Mouse (Mus musculus) cerebellum, adult 11-12 months (tissue): ENCODE data around the gene Grin1.
"Not testable (repeated sequence)": the region's sequence is repeated elsewhere in the genome, so short reads cannot be mapped to it uniquely, and the experiment has no call there.

Experiments
- DNase-seq: peaks from one replicate; pipeline ENCODE4 v3.0.0; 2022

Gene Grin1

DNA sequence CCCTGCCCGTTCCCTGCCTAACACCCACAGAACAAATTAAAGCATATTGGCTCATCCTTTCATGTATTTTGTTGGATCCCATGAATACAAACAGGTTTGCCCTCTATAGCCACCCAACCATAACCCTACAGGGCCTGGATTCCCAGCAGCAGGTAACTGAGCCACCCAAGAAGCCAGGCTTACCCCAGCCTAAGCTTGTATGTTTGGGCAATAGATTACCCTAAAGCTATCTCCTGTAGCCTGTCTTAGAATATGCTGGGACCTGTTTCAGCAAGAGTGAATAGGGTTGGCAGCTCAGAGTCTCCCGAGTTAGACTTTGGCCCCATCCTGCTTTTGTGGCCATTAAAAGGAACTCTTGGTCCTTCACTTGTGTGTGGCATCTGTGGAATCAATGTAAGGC lies 33.4 kb downstream of the Grin1 start:
- DNase-seq: no peak

DNA sequence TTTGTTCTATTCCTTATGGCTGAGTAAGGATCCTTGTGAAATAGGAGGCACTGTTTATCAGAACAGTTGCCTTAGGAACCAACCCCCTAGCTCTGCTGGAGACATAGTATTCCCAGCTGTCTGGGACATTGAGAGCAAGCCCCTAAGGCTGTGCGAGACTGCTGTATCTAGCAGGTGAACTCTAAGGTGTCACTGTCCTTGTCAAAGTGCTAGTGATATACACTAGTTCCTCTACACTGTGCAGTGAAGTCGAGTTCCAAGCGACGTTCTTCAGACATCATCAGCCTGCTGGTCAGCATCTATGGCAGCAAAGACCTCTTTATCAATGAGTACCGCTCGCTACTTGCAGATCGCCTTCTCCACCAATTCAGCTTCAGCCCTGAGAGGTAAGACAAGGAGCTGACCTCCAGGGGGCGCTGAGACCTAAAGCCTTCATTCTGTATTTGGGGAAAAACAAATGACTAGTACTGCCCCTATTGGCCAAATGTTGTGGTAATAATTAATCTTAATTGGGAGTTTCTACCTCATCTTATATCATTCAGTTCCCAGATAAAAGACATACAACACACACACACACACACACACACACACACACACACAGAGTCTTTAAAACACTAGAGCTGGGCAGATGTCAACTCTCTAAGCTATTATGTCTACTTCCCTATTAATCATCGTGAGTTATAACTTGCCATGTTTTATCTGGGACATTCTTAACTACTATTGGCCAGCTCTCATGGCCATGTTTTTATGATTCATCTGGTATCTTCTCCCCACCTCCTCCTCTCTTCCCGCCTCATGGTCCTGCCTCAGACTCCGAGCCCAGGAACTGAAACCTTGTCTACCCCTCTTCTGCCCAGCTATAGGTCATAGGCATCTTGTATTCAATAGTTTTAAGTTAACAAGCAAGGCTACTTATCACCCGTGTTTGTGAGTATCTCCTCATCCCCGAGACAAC lies 39.8 kb downstream of the Grin1 start:
- DNase-seq: peak; percentile 82

DNA sequence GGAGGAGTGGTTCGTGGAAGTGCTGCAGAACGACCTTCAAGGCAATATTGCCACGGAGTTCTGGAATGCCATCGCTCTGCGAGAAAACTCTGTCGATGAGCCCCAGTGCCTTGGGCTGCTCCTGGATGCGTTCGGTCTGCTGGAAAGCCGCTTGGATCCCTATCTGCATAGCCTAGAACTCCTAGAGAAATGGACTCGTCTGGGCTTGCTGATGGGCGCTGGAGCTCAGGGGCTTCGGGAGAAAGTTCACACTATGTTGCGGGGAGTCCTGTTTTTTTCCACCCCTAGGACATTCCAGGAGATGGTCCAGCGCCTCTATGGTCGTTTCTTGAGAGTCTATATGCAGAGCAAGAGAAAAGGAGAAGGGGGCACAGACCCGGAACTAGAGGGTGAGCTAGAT lies 46.0 kb downstream of the Grin1 start:
- DNase-seq: peak; percentile 41

DNA sequence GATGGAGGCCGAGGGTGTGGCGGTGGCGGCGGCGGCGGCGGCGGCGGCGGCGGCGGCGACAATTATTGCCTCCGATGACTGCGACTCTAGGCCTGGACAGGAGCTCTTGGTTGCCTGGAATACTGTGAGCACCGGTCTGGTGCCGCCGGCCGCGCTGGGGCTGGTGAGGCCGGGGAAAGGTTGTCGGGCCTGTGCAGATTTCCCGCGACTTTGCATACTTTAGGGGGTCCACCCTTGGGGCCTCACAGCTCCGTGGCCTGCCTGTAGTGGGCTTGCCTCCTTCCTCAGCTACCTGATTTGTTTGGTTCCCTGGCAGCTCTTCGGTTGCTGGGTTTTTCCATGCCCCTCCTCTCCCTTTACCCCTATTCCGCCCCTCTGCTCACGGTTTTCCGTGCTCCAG lies 46.5 kb downstream of the Grin1 start:
- no peak for DNase-seq

DNA sequence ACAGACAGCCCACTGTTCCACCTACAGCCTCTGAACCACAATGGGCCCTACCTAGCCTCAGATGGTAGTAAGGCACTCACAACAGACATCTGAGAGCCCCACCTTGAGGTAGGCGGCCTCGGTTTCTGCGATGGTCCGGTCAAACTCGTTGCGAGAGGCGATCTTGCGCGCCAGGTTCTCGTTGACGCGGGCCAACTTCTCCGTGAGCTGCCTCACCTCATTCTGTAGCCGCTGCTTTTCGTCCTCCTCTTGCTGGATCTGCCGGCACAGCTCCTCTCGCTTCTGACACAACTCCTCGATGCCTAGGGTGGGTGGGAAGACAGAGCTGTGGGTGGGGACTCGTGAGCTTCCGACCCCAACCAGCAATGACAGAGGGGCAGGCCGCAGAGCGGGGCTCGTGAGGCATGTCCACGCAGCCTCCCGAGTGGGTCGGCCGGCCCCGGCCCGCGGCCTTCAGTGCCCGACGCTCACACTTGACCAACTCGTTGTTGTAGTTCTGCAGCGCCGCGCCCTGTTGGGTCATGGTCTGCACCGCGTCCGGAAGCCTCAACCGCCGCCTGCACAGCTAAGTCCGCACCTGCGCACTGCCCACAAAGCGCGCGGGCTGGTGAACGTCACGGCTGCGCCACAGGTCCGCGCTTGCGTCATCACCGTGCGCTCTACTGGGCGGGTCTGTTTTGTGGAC lies 47.0 kb downstream of the Grin1 start, which contains the start of the genes Ssna1 and Anapc2:
Ssna1 (minus strand) TSS at position 612 of the 685 bp plus-strand sequence.
Anapc2 (plus strand) TSS at position 652 of the 685 bp plus-strand sequence.
- peak; percentile 96 for DNase-seq

DNA sequence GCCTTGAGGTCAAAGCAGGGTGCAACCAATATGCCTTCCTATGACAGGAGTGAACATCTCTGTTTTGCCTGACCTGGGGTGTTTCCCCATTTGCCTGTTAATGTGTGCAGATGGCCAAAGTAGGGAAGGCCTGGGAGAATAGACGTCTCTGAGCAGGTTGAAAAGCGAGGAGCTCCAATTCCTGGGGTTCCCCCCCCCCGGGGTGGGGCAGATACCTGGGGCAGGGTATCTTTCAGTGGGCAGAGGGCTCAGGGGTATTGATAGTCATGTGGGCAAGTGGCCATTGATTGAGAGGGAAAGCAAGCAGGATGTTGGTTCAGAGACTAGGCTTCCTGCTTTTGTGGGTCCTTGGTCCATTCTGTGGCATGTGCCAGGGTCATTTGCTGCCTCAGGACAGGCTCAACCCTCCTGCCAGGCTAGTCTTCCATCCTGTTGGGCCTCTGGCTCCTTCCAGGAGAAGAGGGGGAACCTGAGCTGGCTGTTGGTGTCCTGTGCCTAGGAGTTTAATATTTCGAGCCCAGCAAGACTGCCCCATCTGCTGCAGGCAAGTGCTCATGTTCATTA lies 51.2 kb downstream of the Grin1 start:
- DNase-seq: peak; percentile 65

DNA sequence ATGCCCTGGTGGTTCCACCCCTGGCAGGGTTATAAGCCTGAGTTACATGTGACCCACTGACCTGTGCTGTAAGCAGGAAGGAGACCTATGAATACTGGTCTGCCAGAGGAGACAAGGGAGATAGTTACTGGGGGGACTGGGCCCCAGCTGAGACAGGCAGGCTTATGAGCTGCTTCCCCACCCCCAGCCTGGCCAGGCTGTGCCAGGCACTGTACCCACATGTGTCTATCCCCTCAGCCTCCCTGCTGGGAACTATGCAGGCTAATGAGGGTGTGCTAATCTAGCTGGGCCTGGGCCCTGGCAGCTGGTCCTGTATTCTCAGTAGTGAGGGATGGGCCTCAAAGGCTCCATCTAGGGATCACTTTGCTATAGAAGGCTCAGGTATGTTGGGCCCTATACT lies 51.7 kb downstream of the Grin1 start:
- peak; percentile 78 for DNase-seq

DNA sequence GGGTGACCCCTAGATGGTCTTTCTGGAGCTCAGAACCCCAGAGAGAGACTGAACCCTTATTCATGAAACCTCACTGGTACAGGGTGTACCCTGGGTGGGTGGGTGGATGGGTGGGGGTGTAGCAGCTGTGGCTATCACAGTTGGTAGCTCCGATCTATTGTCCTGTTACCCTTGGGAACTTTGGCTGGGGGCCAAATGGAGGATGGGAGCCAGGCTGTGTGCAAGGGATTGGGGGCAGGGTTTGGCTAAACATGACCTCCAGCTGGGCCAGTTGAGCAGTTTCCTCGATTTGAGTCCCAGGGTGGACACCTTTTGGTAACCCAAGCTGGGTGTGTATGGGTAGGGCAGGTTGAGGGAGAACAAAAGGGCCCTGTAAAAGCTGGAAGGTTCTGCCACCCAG lies 52.3 kb downstream of the Grin1 start:
- DNase-seq: peak; percentile 88

DNA sequence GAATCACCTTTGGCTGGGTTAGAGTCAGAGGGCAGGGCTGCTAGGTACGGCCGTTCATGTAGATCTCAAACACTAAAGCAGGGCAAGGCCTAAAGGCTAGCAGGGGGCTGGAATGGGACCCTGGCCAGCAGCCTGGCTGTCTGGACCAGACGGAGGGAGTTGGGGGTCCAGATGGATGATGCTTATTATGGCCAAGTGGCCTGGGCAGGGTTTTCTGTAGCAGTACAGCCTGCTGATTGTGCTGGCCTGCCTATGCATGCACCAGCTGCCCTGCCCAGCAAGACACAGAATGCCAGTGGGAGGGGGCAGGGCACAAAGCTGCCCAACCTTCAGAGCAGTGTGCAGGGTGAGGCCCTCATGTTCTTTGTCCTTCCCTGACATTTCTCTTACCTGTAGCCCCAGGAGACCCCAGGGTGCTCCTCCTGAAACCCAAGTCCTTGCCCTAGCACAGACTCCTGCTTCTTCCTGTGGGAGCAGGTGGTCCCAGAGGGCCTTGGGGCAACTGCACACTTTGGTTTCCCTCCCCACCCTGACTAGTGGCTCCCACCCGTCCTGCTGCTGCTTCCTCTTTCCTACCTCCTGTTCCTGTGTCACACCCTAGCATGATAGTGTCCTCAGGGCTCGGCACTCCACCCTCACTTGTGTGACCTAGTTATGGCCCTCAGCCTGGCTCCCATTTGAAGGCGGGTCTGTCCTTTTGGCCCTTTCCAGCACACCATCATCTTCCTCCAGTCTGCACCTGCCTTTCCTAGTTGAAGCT lies 52.9 kb downstream of the Grin1 start:
- peak; percentile 99 for DNase-seq

DNA sequence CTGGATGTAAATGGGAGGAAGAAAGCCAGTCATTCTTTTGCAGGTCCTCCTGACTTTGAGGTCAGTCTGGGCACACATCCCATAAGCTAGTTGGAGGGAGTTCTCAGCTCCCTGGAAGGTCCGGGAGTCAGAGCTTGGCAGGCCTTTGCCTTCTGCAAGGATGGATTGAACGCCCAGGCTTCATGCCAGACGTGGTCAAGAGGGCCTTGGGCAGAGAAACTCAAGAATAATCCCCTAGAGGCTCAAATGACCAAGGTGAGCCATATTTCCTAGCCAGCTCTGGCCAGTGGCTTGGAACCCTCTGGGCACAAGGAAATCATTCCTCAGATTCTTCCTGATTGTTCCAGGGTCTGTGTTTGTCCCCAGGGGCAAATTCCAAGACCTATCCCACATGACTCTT lies 54.1 kb downstream of the Grin1 start:
- DNase-seq: peak; percentile 94

DNA sequence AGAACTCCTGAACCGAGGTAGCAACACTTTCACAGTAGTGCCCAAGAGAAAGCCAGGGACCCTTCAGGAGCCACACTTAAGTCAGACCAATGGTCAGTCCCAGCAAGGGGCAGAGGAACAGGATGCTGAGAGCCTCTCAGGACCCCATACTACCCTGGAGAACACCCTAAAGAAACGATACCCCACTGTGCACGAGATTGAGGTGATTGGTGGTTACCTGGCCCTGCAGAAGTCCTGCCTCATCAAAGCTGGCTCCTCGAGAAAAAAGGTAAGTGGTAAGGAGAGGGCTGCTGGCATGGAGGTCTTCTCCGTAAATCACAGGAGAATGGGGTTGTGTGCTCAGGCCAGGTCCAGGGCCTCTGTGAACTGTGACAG lies 54.7 kb downstream of the Grin1 start:
- DNase-seq: peak; percentile 69

DNA sequence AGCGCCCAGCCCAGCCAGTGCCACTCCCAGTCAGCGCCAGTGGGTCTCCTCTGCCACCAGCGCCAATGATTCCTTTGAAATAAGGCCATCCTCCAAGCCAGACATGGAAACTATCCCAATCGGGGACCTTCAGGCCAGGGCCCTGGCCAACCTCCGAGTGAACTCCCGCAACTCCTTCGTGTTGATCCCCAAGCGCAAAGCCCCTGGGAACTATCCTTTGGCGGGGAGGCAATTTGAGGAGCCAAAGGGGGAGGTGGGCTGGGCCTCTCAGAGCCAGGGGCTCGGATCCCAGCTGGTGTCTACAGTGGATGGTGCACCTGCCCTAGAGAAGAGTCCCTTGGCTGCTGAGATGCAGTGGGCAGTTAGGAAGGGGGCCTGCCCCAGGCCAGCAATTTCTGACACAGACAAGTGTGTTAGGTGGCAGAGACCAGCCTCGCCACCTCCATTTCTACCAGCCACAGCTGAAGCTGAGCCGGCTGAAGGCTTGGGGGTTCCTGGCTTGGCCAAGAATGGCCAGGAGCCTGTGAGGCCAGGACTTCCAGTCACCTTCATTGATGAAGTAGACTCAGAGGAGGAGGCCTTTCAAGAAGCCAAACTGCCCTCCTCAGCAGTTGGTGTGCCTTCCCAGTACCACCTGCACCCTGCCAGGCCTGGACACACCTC lies 55.2 kb downstream of the Grin1 start:
- peak; percentile 76 for DNase-seq

DNA sequence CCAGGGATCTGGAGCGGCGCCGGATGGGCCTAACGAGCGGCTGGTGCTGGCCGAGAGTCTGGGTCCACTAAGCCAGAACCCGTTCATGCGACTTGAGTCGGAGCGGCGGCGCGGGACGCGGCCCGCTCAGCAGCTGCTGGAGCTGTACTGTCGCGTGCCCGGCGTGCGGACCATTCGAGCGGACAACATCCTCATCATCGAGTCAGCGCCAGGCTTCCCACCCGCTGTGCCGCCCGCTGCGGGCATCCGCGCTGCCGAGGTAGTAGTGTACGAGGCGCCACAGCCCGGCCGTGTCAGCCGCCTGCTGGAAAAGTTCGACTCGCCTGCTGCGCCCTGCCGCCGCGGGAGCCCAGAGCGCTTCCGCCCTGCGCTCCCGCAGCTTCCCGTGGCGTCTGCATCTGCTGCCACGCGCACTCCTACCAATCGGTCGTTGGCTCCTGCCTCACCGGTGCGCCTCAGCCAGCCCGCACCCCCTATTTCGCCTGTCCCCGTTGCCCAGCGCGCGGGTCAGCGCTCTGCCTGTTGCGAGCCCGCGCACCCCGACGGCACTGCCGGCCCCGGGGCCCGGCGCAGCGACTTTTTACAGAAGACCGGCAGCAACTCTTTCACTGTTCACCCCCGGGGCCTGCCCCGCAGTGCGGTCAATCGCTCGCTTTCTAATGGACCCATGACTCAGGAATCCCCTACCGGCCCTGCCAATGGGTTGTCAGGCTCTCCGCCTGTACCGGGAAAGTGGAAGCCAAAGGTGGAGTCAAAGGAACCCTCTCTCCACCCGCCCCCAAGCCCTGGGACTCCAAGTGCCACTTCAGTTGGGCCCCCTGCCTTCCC lies 56.0 kb downstream of the Grin1 start:
- DNase-seq: peak; percentile 85

DNA sequence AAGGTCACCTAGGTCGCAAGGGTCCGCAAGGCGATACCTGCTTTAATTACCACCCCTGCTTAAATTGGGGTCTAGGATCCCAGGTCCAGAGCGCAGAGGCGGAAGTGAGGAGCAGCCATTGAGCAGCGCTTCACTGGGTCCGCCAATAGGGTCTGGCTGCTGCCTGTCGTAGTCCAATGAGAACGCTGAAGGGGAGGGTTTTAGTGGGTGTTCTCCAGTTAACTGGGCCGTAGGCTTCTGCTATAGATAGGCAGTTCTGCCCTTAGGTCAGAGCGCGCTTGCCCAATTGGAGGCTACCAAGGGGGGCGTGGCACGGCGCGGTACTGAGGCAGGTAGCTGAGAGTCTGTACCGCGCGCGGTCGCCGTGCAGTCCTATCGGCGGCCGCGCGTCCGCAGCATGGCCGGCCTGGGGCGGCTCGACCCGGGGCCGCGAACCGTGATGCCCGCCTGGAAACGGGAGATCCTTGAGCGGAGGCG lies 56.7 kb downstream of the Grin1 start, which contains the start of gene Tprn:
Tprn (plus strand) TSS at position 328 of the 477 bp plus-strand sequence.
- DNase-seq: peak; percentile 98

DNA sequence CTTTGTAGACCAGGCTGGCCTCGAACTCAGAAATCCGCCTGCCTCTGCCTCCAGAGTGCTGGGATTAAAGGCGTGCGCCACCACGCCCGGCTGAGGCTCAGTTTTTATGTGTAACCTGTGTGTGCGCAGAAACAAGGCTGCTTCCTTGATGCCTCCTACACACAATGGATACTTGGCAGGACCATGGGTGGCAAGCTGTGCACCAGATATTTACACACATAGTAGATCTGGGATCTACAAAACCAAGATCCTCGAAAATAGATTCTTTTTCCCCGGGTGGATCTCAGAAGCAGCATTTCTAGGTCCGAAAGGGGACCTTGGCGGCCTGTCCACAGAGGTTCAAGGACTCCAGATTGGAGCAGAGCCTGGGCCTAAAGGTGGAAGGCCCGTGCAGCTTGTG lies 57.1 kb downstream of the Grin1 start:
- DNase-seq: no peak

DNA sequence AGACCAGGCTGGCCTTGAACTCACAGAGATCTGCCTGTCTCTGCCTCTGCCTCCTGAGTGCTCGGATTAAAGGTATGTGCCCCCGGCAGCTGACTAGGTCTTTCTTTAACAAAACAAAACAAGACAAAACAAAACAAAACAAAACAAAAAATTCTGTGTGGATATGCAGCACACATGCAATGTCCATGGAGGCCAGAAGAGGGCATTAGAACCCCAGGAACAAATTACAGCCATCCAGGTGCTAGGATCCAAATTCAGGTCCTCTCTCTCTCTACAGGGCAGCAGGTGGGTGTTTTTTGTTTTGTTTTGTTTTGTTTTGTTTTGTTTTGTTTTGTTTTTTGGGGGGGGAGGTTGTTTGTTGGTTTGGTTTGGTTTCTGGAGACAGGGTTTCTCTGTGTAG lies 60.1 kb downstream of the Grin1 start:
- no peak for DNase-seq

DNA sequence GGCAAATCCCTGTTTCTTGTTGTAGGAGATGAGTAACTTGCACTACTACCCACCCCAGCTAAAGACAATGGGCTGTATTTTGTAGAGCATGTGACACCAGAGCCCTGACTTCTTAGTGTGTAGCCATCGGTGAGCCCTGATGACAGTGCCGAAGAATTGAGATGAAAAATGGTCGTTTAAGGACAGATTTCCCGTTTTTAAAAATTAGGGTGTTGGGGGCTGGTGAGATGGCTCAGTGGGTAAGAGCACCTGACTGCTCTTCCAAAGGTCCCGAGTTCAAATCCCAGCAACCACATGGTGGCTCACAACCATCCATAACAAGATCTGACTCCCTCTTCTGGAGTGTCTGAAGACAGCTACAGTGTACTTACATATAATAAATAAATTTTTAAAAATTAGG lies 61.7 kb downstream of the Grin1 start:
- not testable (repeated sequence) for DNase-seq

DNA sequence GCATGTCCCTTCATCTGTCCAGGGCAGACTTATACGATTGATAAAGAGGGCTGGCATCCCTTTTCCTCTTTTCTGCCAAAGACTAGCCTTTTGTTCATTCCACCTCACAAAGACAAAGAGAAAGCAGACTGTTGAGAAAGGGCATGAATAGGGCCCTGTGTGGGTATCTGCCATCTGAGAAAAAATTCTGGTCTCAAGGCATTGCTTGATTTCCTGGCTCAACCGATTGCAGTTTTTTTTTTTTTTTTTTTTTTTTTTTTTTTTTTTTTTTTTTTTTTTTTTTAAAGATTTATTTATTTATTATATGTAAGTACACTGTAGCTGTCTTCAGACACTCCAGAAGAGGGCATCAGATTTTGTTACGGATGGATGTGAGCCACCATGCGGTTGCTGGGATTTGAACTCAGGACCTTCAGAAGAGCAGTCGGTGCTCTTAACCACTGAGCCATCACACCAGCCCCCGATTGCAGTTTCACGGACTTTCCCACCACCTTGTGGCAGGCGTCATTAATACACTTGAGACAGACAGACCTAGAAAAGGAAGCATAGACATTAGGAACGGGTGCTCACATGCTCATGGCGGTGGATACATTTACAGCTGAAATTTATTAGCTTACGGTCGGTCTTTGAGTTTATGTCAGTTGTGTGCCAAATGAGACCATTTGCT lies 62.4 kb downstream of the Grin1 start:
- DNase-seq: not testable (repeated sequence)

DNA sequence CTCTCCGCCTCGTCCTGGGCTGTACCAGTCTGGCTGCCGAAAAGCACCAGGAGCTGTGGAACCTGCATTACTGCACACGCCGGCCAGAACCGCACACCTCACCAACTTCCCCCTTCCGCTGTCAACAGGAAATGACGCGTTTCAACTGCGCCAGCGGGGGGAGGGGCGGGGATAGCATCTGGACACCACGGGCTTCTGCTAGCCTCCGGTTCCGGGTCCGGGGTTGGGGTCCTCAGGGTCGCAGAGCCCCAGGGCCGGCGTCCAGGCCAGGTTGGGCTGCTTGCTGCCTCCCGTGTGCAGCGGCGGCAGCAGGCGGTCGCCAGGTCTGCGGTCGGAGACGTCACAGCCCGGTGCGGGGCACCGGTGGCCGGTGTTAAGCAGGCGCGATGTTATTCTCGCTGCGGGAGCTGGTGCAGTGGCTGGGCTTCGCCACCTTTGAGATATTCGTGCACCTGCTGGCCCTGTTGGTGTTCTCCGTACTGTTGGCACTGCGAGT lies 63.7 kb downstream of the Grin1 start, which contains the start of gene Tmem203:
Tmem203 (plus strand) TSS at position 156 of the 496 bp plus-strand sequence.
- DNase-seq: peak; percentile 82

DNA sequence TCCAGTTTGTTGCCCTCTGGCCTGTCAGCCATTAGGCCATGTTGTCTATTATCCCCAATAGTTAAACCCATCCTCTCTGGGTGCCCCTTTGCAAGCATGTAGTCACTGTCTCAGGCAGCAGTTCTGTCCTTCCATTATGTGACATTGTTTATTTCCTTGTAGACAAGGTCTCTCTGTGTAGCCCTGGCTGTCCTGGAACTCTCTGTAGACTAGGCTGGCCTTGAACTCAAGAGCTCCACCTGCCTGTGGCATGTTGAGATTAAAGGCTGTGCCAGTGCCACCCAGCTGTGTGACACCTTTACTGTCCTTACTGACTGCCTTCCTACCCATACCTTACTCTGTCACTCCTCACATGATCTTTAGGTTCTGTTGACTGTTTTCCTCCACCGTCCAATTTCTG lies 66.7 kb downstream of the Grin1 start:
- no peak for DNase-seq
